Mouse (Mus musculus) urinary bladder, postnatal 4 days (tissue): ENCODE measurements around the gene Phf21a.
A peak's percentile ranks its signal among the peaks of the same experiment; 100 is the strongest.
"Not testable (repeated sequence)": the region's sequence is repeated elsewhere in the genome, so short reads cannot be mapped to it uniquely, and the experiment has no call there.

ENCODE experiments used
- DNase-seq, 2 experiments: peaks; one replicate each; pipeline ENCODE4 v3.0.0; 2021 to 2022; ENCODE audit warnings: low spot score in 2 of 2

The Phf21a gene

DNA sequence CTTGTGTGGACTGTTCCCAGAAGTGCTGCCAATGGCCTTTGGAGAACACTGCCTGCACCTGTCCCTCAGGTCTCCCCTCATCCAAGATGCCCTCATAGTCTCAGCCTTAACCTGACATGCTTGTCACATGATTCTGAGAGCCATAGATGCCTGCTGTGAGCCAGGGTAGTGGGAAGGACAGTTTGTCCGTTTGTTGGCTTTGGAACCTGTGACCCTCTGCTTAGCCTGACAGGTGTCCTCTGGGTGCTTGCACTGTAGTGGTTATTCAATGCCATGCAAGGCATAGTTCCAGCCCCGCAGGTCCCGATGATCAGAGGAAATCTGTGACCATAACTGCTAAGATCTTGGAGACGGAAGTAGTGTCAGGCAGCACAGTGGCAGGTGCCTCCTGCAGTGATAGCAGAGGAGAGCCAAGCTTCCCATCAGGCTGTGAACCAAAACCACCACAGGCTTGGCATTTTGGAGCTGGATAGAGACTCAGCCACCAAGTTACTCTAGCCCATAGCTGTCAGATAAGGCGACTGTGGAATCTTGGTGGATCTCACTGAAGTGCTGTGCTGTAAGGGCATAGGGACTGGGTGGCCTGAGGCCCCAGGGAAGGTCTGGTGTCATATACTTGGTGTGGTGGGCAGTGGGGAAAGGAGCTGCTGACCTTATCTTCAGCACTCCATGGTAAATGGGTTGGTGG is 289.1 kb downstream of the Phf21a start, which contains the start of gene 1700029I15Rik:
TSS of gene 1700029I15Rik (plus strand) at position 638 of the 688 bp plus-strand sequence.
- DNase-seq: no peak

DNA sequence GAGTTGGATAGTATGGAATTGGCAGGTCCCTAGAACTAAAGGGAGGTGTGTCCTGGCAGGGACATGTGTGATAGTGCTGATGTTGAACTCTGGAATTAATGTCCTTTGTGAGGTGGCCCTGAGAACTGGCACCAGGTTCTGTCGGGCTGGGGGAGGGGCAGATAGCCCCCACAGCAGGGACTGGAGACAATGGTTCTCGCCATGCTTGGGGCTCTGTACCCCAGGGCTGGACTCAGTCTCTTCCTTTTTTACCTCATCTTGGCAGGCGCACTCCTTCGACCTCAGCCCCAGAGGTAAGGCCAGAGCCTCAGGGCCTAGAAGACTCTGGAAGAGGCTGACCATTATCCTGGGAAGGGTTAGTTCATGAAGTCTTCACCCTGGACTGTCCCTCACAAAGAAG is 289.8 kb downstream of the Phf21a start:
- no peak for DNase-seq

DNA sequence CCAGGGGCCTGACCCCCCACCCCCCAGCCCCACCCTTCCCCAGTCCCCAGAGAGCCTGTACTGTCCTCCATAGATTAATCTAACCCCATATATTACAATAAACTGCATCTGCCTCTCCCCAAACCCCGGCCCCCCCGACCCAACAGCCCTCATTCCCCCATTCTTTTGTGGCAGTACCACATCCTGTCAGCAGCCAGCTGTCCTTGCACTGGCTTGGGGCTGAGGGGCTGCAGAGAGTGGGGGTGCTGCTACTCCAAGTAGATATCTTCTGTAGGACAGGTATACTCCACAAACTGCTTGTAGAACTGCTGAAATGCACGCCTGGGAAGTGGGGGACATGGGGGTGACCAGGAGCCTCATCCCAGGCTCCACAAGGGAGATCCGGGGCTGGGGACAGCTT is 291.2 kb downstream of the Phf21a start:
- DNase-seq: no peak

DNA sequence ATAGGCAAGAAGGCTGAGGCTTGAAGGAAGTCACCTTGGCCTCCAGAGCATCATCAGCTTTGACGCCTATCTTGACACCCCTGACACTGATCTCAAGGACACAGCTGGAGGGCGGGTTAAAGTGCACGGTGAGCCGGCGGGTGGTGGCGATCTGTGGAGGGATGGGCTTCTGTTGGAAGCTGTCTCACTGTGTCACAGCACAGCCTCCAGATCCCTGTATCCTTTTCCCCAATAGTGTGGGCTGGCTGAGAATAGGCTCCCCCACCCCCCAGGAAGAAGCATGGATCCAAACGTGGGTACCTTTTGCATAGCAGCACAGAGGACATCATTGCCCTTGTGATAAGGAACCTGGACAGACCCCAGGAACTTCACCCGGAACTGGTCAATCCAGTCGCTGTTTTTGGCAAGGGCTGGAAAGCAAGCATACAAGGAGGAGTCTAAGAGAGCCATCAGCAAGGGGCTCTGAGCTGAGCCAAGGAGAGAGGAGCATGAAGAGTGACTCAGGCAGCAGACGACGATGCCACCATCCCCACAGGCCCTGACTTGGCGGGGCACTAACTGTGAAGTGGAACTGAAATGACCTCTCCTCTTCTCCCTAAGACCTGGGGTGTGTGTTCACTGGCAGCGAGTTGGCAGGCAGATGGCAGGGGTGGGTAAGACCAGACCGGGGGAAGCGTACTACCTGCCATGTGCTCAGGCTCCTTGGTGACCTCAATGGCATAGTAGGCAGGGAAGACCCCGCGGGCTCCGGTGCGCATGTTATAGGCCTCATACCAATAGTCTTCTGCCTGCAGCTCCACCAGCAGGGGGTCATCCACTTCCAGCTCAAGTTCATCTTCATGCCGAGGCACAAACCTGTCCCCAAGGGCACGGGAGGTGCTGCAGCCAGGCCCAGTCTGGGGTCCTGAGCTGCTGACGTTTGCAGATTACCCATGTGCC is 292.5 kb downstream of the Phf21a start:
- no peak for DNase-seq

DNA sequence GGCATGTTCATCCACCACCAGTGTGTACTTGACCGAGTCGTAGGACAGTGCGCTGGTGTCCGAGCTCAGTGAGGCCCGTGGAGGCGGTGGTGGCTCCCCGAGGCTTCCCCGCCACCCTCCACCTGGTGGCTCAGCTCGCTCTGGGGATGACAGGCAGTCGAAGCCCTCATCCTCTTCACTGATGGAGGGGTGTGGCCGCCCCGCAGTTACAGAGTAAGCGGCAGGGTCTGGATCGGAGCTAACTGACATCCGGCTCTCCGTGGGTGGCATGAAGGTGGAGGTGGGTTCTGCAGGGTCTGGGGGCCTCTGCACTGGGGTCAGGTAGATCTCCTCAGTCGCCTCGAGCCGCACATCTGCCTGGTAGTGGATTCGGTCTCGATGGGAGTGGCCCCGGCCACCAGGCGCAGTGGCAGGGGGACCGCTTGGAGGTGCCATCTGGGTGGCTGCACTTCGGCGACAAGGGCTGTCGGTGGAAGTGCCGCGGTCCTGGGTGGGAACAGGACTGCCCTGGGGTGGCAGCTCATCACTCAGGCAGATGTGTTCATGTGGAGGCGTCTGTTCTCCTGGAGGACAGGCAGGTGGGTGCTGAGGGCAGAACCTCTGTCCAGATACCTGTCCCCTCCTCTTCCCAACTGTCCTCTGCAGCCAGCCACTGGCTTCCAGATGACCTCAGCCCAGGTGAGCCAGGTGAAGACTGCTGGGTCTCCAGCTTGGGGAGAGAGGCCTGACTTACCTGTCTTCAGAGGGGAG is 294.1 kb downstream of the Phf21a start:
- no peak for DNase-seq

DNA sequence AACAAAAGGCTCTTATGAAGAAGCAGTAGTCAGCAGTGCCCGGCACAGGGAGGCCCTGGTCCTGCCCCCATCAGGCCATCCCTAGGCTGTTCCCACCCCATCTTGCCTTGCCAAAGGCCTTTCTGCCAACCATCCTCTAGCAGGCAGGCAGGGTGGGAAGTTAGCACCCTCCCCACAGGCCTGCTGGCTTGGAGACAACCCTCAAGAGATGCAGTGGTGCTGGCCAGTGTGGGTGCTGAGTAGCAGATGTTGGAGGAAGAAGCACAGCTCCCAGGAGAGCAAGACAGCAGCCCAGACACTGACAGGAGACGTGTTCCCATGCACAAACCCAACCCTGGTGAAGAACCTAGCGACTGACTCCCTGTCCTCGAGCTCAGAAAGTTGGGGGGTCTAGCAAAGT is 294.7 kb downstream of the Phf21a start:
- no peak for DNase-seq

DNA sequence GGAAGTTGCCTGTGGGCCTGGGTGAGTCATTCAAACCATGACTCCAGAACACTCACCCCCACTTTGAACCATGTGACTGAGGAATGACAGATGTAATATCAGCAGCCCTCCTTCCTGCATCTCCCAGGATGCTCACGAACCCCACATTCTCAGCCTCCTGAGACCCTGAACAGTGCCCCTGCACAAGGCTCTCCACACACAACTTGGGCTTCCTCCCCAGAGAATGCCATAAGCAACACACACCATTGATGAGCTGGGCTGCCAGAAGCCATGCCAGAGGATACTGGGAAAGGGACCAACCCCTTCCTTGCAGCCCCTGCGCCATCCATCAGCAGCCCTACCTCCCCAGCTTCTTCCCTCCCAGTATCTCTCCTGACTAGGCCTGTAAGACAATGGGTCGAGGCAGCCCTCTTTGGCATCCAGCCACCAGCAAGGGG is 295.2 kb downstream of the Phf21a start:
- DNase-seq: no peak

DNA sequence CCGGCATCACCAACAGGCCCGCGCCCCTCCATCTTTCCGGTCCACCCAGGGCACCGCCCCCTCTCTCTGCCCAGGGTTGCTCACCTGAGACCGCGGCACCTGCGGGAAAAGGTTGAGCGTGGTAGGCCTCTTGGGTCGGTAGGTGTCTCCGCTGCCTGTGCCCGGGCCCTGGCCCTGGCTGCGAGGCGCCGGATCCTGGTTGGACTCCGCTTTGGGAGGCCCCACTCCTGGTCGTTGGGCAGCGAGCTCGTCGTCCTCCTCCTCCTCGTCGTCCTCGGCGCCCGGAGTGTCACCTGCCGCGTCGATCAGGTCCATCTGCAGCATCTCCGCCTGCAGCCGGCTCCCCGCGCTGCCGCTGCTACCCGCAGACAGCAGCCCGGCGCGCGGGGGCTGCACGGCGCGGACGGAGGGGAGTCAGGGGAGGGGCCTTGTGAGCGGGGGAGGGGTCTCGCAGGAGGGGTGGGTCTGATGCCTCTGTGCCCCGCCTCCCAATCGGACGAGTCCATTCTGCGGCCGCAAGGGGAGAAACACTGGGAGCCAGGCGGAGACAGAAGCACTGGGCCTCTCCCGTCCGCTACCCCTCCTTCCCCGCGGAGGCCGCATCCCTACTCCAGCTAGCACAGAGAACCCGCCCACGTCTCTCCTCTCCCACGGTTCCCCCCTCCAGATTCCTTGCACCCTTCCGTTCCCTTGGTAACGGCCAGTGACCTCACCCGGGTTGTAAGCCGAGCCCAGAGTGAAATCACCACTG is 296.1 kb downstream of the Phf21a start:
- peak; percentile 85 to 87 for DNase-seq

DNA sequence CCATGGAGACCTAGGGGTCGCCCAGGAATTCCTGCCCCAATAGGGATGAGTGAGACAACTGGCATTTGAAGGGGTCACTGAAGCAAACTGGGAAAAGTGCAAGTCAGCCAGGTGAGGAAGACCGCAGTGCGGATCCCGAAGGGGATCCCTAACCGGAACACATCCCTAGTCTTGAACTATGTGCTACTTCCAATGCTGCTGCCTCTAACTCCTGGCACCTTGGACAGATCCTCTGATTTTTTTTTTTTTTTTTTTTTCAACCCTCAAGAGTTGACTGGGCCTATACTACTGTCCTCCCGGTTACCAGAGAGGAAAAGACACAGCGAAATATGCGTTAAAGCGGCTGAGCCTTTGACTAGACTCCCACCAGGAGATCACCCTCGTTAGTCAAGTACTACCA is 296.7 kb downstream of the Phf21a start:
- DNase-seq: no peak

DNA sequence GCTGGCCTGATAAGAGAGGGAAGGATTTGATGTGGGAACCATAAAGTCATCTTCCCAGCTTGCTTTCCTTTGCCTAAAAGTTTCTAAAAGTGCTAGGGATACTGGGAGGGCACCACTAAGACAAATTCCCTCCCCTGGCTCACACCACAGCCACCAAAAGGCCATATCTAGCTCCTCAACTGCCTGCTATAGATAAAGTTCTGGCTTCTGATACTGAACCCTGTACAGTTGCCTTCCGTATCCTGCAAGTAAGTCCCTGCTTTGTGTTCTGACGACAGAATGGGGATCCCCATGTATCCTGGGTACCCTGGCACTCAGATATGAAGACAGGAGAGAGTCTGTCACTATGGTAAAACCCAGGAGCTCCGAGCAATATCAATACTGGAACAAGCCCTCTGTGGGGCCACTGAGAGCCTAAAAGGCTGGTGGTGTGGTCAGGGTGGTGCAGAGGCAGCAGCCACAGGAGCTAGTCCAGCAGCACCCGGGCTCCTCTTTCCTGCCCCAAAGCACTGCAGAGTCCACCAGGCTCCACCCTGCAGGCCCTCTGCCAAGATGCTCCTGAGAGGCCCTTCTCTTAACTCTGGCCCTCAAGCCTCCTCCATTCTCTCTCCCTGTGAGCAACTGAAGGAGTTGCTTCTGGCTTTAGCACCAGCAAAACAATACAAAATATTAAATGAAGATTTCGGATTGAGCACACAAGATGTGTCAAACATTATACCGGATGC is 297.5 kb downstream of the Phf21a start:
- DNase-seq: no peak

DNA sequence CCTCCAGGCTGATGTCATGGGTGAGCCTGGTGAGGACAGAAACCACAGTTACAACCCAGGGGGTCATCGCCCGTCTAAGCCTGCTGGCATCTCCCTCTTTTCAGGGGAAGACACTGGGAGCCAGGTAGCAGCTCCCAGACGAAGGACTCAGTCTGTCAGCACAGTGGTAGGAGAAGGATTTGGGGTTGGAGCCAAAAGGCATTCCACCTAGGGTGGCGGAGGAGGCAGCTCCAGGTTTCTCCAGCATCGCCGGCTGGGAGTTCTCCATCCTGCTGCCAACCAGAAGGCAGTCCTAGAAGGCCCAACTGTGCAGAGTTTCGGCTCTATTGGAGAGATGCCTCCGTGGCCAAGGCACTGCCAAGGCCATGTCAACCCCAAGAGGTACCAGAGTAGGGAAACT is 298.2 kb downstream of the Phf21a start:
- DNase-seq: no peak

DNA sequence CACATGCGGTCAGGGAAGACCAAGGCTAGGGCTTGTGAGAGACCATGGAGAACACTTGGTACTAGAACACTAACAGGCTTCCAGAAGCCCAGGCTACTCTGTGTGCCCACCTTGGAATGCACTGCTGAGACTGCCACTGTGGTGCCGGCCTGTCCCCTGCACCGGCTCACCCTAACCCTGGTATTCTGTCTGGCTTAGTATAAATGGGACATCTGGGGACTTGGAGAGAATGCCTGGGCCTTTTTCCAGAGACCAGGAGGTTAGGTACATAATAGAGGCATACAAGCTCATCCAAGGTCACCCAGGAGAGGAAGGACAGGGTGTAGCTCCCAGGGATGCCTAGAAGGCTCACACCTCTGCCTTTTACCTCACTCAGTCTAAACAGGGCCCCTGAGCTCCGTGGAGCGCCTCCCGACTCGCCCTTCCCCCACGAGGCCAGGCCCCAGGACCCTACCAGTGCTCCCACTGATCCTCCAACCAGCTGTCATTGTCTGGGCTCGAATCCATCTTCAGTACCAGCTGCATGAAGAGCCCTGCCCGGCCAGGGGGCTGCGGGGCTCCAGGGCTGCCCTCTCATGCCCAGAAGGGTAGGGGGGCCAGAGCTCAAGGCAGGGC is 298.9 kb downstream of the Phf21a start:
- no peak for DNase-seq

DNA sequence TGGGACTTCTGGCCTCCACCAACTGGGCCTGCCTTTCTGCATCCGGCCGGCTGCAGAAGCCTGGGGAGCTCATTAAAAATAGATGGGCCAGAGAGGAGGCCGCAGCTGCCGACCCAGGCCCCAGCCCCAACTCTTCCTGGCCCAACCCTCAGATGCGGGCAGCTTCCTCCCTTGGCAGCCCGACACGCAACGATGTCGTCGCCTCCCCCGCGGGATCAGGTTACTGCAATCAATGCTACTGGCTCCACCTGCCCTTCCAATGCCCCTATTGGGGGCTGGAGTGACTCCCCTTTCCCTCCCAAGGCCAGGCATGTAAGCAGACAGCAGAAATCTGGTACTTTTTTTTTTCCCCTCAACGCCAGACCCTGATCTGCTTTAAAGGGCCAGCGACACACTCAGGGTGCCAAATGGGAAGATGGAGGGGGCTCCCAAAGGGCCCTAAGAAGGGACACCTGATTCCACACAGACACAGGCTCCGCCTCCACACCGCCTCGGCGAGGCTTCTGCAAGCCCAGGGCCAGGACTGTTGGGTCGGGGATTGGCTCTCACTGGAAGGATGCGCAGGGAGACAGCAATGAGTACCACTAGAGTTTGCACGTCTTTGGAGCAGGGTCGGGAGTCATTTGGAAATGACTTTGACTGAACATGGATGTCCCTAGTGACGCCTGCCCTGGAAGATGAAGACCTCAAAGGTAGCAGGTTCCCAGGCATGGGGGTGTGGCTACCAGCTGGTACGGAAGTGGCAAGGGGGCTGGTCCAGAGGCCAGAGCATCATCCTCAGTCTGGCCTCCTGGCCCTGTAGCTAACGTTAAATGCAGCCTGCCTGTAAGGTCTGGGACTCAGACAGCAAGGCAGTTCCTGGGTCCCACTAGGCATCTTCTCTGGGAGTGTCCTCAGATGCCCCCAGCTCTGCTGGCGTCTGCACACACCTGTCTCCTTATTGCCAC is 299.7 kb downstream of the Phf21a start:
- DNase-seq: peak in 1 of 2 experiments; percentile 43

DNA sequence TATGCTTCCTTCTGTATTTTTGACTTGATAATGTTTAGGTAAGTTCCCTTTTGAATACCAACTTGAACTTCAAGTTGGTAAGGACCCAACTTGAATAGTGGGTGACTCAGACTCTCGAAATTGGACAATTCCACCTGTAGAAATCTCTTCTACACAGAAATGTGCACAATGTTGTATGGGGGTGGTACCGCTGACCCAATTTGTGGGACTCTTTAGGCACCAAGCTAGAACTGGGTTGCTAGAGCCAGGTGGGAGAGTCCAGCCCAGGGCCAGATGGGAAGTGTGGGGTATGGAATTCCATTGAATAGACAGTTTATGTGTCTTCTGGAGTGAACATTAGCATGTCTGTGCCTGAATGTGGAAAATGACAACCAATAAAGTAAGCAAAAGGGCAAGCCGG is 302.6 kb downstream of the Phf21a start:
- DNase-seq: no peak

DNA sequence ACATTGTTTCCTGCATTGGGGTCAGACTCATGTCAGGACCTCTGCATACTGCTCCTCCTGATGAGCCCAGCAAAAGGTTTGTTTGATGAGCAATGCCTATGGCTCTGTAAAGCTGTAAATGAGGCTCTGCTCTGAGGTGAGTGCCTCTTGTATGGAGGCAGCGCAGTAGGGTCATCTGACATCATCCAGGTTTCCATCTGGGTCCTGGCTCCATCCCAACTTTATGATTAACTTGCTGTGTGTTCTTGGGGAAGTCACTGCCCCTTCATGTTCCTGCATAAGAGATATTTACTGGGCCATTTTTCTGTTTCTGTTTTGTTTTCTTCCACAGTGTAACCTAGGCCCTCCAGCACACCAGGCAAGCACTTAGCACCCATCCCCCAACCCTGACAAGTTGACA is 304.5 kb downstream of the Phf21a start:
- DNase-seq: no peak

DNA sequence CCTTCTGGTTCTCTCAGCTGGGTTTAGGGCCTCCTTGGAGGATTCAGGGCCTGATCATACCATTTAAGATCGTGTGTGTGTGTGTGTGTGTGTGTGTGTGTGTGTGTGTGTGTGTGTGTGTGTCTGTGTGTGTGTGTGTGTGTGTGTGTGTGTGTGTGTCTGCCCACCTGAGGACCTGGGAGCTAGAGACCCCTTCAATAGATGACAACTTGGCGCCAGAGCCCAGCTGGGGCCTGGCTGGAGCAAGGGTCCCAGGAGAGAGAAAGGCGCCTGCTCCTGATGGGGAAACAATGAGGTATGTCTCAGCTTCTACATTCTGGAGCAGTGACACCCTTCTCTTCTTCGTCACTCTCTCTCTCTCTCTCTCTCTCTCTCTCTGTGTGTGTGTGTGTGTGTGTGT is 307.0 kb downstream of the Phf21a start:
- DNase-seq: not testable (repeated sequence)

DNA sequence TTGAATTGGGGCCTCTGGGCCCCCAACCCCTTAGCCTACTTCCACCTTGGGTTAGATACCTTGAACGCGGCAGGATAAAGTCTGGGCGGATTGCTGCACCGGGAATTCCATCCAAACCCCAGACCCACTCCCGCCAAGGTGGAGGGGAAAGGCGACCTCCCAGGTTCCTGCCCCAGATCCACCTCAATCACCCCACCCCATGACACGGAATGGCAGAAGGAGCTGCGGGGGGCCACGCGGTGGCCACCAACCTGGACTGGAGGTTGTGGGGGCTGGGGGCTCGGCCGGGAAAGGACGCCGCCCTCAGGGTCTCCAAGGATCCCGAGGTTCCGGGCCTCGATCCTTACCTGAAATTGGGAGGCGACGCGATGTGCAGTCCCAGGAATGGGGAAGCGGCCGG is 307.8 kb downstream of the Phf21a start:
- DNase-seq: no peak

DNA sequence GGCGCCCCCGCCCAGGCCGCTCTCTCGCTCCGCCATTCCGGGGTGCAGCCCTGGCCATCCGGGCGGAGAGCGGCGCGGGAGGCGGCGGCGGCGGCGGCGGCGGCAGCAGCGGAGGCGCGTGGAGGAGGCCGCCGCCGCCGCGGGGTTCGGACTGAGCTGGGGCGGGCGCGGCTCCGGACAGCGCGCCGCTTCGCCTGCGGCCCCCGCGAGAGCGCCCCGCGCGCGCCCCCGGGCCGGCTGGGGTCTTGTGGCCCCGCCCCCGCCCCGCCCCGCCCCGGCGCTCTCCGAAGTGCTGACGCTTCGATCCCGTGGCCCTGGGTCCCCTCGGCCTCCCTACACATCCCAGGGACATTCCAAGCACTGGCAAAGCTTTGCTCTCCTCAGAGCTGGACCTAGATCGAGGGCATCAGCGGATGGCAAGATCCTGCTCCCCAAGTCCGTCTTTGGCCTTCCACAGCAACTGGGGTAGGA is 308.2 kb downstream of the Phf21a start, which contains the start of gene Mapk8ip1:
TSS of gene Mapk8ip1 (minus strand) at position 173 of the 471 bp plus-strand sequence.
- DNase-seq: no peak
